Mouse (Mus musculus) mesoderm, embryonic 11.5 days (tissue): ENCODE data around the gene Cep55.
A peak's percentile ranks its signal among the peaks of the same experiment; 100 is the strongest.

Source experiments
- DNase-seq: peaks from one replicate; pipeline ENCODE4 v3.0.0-alpha.2; 2012; ENCODE audit warnings: low read depth, low spot score

The Cep55 gene

DNA sequence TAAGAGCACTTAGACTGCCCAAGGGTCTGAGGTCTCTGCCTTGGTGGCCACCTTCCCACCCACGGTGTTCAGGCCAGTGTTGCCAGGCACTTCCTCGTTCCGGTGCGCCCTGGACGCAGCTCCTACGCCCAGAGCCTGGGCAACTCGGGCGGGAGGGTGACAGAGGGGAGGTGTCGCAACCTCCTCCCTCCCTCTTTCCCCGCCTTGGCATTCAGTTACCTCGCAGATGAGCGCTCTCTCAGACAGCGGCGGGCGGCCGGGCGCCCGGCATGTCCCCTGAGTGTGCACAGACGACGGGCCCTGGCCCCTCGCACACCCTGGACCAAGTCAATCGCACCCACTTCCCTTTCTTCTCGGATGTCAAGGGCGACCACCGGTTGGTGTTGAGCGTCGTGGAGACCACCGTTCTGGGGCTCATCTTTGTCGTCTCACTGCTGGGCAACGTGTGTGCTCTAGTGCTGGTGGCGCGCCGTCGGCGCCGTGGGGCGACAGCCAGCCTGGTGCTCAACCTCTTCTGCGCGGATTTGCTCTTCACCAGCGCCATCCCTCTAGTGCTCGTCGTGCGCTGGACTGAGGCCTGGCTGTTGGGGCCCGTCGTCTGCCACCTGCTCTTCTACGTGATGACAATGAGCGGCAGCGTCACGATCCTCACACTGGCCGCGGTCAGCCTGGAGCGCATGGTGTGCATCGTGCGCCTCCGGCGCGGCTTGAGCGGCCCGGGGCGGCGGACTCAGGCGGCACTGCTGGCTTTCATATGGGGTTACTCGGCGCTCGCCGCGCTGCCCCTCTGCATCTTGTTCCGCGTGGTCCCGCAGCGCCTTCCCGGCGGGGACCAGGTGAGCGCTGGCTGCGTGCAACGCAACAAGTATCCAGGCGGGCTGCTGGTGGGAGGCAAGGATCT is 42.3 kb downstream of the Cep55 start, which contains the start of gene Ffar4:
Ffar4 (plus strand) TSS at position 214 of the 901 bp plus-strand sequence.
- peak; percentile 44 for DNase-seq

DNA sequence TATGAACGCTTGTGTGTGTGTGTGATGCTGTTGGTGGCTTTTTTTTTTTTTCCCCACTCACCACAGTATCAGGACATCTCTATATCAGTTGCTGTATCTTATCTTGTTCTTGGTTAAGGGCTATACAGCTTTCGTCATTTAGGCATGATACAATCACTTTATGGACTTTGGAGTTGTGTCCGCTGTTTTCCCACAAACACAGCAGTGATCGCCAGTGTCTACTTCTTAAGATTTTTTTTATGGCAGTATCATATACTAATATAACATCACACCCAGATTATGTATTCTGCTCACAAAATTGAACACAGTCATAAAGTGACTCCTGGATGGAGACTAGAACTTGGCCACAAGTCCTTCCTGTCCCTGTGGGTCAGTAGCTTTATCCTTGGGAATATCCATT is 53.1 kb downstream of the Cep55 start:
- DNase-seq = no peak

DNA sequence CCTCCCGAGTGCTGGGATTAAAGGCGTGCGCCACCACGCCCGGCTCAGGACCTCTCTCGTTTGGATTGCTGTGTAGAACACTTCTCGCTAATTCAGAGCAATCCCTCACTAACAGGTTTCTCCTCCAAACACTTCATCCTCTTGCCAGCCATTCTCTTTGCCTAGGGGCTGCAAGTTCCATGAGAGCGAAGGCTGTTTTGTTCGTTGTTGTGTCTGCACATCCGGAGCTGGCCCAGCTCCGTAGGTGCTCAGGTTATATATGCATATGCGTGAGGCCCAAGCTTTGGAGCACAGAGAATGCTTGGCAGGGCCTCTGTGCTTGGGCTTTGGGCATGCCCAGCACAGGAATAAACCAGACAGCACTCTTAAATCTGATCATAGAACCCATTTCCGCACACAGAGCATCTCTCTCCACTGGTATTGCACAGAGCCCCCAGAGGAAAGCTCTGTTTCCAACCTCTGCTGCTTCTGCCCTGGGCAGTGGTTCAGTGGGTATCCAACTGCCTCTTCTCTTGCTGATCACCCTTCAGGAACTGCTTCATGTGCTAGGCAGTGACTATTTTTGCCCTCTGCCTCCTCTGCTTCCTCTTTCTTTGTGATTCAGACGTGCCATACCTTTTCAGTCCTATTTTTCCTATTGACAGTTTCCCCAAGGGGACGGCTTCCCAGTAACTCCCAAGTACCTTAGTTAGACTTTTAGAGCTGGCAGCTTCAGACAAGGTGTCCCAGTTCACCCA is 54.9 kb downstream of the Cep55 start:
- DNase-seq = no peak

DNA sequence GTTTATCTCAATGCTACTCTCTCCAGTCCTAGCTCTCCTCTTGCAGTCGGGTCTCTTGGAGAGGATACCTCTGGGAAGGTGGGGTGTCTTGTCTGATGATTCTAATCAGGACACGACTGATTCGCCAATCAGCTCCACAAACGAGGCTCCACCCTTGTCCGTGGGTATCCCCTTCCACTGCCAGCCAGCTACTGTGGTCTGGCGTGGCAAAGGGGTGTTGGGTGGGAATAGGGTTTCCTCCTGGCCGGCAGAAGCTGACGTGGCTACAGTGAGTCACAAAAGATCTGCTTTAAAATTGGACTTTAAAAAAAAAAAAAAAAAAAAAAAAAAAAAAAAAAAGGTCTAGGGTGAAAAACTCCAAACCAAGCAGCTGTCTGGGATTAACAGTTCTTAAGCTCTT is 56.2 kb downstream of the Cep55 start:
- no peak for DNase-seq

DNA sequence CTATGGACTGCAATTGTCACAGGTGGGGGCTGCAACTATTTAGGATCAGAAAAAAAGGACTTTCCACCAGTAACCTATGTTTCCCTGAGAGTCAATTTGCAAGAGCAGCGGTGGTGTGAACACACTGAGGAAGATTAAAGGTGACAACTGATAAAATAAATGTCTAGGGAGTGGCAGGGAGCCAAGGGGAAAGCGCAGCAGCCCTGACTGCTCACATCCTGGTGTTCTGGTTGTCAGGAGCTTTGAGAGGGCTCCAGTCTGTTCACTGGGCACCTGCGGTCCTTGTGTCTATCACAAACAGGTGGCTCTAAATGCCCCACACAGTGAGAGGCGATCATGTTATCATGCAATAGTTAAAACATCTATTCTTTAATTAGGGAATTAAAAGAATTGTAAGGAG is 57.8 kb downstream of the Cep55 start:
- DNase-seq = no peak

DNA sequence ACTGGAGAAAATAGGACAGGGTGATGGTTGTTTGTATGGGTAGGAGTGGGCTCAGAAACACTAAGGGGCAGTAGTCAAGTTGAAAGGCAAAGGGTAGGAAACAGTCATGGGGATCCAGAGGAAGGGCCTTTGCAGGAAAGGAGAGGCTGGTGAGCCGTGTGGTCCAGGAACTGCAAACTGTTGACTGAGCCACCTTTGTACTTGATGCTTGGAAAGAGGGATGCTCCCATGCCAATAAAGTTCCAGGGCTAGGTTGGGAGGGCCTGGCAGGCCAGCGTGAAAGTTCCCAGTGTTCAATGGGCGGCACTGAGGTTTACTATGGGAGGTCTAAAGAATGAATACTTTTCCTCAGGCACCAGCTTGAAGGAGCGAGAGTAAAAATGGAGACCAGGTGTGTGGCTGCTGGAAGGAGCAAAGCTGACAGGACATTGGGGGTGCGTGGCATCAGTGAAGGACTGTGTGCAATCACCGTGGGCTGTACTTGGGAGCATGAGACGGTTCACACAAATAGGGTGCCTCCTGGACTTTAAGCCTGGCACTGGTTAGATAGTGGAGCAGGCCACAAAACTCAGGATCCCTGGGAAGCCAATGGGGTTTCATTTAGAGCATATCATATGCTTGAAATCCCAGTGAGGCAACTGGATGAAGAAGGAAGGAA is 60.2 kb downstream of the Cep55 start:
- DNase-seq = no peak

DNA sequence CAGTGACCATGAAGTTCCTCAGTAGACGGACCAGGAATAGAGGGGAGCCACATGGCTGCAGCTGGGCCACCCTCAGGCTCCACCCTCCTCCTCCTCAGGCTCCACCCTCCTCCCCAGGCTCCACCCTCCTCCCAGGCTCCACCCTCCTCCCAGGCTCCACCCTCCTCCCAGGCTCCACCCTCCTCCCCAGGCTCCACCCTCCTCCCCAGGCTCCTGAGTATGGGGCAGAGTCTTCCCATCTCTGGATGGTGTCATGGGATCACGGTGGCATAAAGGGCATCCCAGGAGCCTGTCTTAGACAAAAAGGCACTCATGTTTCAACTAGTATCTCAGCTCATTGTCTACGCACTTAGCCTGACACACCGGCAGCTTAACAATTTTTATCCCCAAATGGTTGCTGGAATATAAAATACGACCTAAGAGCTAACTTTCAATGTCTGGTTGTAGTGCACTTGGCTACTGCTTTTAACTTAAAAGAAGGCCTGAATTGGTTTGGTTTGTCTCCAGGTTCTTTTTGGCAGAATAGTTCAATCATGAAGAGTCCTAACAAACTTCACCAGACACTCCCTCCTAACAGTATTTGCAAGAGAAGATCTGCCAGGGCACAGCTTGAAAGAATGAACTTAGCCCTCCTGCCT is 65.4 kb downstream of the Cep55 start:
- no peak for DNase-seq

DNA sequence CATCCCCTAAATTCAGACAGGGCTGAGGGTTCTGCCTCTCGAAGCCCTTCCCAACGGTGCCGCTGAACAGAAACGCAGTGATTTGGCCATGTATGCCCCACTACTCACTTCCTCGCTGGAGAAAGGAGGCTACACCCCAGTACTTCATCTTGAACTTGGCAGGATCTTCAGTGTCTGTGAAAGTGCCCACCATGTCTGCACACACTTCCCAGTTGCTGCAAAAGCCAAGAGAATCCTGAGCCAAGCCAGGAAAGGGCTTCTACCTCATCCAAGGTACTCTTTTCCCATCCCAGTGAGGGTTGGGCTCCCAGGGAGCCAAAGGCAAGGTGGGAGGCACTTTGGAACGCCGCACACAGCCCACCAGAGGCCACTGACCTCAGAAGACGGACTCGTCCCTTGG is 69.1 kb downstream of the Cep55 start:
- DNase-seq = no peak
